Mouse (Mus musculus): ENCODE data around the gene Pcp4.

Gene Pcp4

GRCm38 (mm10) chr16:96487007-96487684 lies 19.7 kb downstream of the Pcp4 start:
- DNase-seq (ENCODE audit: low spot score in 2 of 2): no peak

GRCm38 (mm10) chr16:96488038-96488437 lies 20.6 kb downstream of the Pcp4 start:
- no peak for DNase-seq (ENCODE audit: low spot score in 2 of 2)

GRCm38 (mm10) chr16:96491530-96491929 lies 24.1 kb downstream of the Pcp4 start:
- no peak for DNase-seq (ENCODE audit: low spot score in 2 of 2)

- DNase-seq (ENCODE audit: low spot score in 2 of 2): no peak
Observed at GRCm38 (mm10) chr16:96494079-96494478, 26.7 kb downstream of the Pcp4 start.

GRCm38 (mm10) chr16:96498951-96499350 lies 31.5 kb downstream of the Pcp4 start:
- peak; percentile 44 to 70 for DNase-seq (ENCODE audit: low spot score in 2 of 2)

GRCm38 (mm10) chr16:96501241-96501640 lies 33.8 kb downstream of the Pcp4 start:
- DNase-seq (ENCODE audit: low spot score in 2 of 2): no peak

GRCm38 (mm10) chr16:96502586-96502985 lies 35.2 kb downstream of the Pcp4 start:
- no peak for DNase-seq (ENCODE audit: low spot score in 2 of 2)

GRCm38 (mm10) chr16:96514466-96514865 lies 47.1 kb downstream of the Pcp4 start:
- DNase-seq (ENCODE audit: low spot score in 2 of 2): no peak

- DNase-seq (ENCODE audit: low spot score in 2 of 2): no peak
Observed at GRCm38 (mm10) chr16:96527476-96527875, 60.1 kb downstream of the Pcp4 start.

- DNase-seq (ENCODE audit: low spot score in 2 of 2): no peak
Observed at GRCm38 (mm10) chr16:96528471-96528870, 61.1 kb downstream of the Pcp4 start.

GRCm38 (mm10) chr16:96529896-96530568 lies 62.6 kb downstream of the Pcp4 start:
- no peak for DNase-seq (ENCODE audit: low spot score in 2 of 2)

GRCm38 (mm10) chr16:96530569-96530898 lies 63.1 kb downstream of the Pcp4 start:
- no peak for DNase-seq (ENCODE audit: low spot score in 2 of 2)

- DNase-seq (ENCODE audit: low spot score in 2 of 2): no peak
Observed at GRCm38 (mm10) chr16:96531029-96531428, 63.6 kb downstream of the Pcp4 start.

- peak in 1 of 2 experiments; percentile 38 for DNase-seq (ENCODE audit: low spot score in 2 of 2)
Observed at GRCm38 (mm10) chr16:96533710-96534109, 66.3 kb downstream of the Pcp4 start.

- peak; percentile 36 to 65 for DNase-seq (ENCODE audit: low spot score in 2 of 2)
Observed at GRCm38 (mm10) chr16:96535271-96535670, 67.9 kb downstream of the Pcp4 start.

- no peak for DNase-seq (ENCODE audit: low spot score in 2 of 2)
Observed at GRCm38 (mm10) chr16:96536426-96536825, 69.0 kb downstream of the Pcp4 start.

GRCm38 (mm10) chr16:96539091-96539490 lies 71.7 kb downstream of the Pcp4 start:
- DNase-seq (ENCODE audit: low spot score in 2 of 2): no peak

- peak; percentile 46 to 57 for DNase-seq (ENCODE audit: low spot score in 2 of 2)
Observed at GRCm38 (mm10) chr16:96541056-96541455, 73.7 kb downstream of the Pcp4 start.

- no peak for DNase-seq (ENCODE audit: low spot score in 2 of 2)
Observed at GRCm38 (mm10) chr16:96552680-96553079, 85.3 kb downstream of the Pcp4 start.

GRCm38 (mm10) chr16:96555412-96555811 lies 88.0 kb downstream of the Pcp4 start:
- no peak for DNase-seq (ENCODE audit: low spot score in 2 of 2)

GRCm38 (mm10) chr16:96556621-96557020 lies 89.2 kb downstream of the Pcp4 start:
- DNase-seq (ENCODE audit: low spot score in 2 of 2): no peak

GRCm38 (mm10) chr16:96558341-96558740 lies 90.9 kb downstream of the Pcp4 start:
- DNase-seq (ENCODE audit: low spot score in 2 of 2): no peak

- DNase-seq (ENCODE audit: low spot score in 2 of 2): no peak
Observed at GRCm38 (mm10) chr16:96559796-96560195, 92.4 kb downstream of the Pcp4 start.

All from right cerebral cortex, postnatal 10 days (tissue).